Mouse (Mus musculus): ENCODE data around the gene Slc24a4.

The Slc24a4 gene

GRCm38 (mm10) chr12:102285318-102285717 is 156.8 kb downstream of the Slc24a4 start:
- no peak for DNase-seq (ENCODE audit: low spot score)

GRCm38 (mm10) chr12:102285779-102286178 is 157.2 kb downstream of the Slc24a4 start:
- no peak for DNase-seq (ENCODE audit: low spot score)

- DNase-seq (ENCODE audit: low spot score), result no peak
These were observed 158.3 kb downstream of the Slc24a4 start for GRCm38 (mm10) chr12:102286681-102287414.

GRCm38 (mm10) chr12:102287904-102288602 is 159.5 kb downstream of the Slc24a4 start:
- DNase-seq (ENCODE audit: low spot score), result no peak

GRCm38 (mm10) chr12:102288846-102289245 is 160.3 kb downstream of the Slc24a4 start:
- no peak for DNase-seq (ENCODE audit: low spot score)

GRCm38 (mm10) chr12:102289568-102289967 is 161.0 kb downstream of the Slc24a4 start:
- DNase-seq (ENCODE audit: low spot score), result no peak

GRCm38 (mm10) chr12:102290662-102291061 is 162.1 kb downstream of the Slc24a4 start:
- no peak for DNase-seq (ENCODE audit: low spot score)

GRCm38 (mm10) chr12:102291686-102292085 is 163.2 kb downstream of the Slc24a4 start:
- no peak for DNase-seq (ENCODE audit: low spot score)

GRCm38 (mm10) chr12:102292501-102293215 is 164.1 kb downstream of the Slc24a4 start:
- no peak for DNase-seq (ENCODE audit: low spot score)

- DNase-seq (ENCODE audit: low spot score), result no peak
These were observed 166.1 kb downstream of the Slc24a4 start for GRCm38 (mm10) chr12:102294634-102295033.

GRCm38 (mm10) chr12:102295230-102295629 is 166.7 kb downstream of the Slc24a4 start:
- no peak for DNase-seq (ENCODE audit: low spot score)

- no peak for DNase-seq (ENCODE audit: low spot score)
These were observed 167.1 kb downstream of the Slc24a4 start for GRCm38 (mm10) chr12:102295662-102296061.

- no peak for DNase-seq (ENCODE audit: low spot score)
These were observed 167.8 kb downstream of the Slc24a4 start for GRCm38 (mm10) chr12:102296361-102296760.

- DNase-seq (ENCODE audit: low spot score), result no peak
These were observed 168.4 kb downstream of the Slc24a4 start for GRCm38 (mm10) chr12:102296967-102297366.

GRCm38 (mm10) chr12:102299209-102299608 is 170.7 kb downstream of the Slc24a4 start:
- DNase-seq (ENCODE audit: low spot score), result no peak

GRCm38 (mm10) chr12:102301585-102301984 is 173.1 kb downstream of the Slc24a4 start:
- DNase-seq (ENCODE audit: low spot score), result no peak

- no peak for DNase-seq (ENCODE audit: low spot score)
These were observed 173.8 kb downstream of the Slc24a4 start for GRCm38 (mm10) chr12:102302322-102302721.

- DNase-seq (ENCODE audit: low spot score), result no peak
These were observed 174.4 kb downstream of the Slc24a4 start for GRCm38 (mm10) chr12:102302831-102303351.

GRCm38 (mm10) chr12:102303867-102304266 is 175.3 kb downstream of the Slc24a4 start:
- DNase-seq (ENCODE audit: low spot score), result no peak

GRCm38 (mm10) chr12:102305069-102305836 is 176.7 kb downstream of the Slc24a4 start:
- no peak for DNase-seq (ENCODE audit: low spot score)

- no peak for DNase-seq (ENCODE audit: low spot score)
These were observed 179.5 kb downstream of the Slc24a4 start for GRCm38 (mm10) chr12:102308001-102308456.
